Mouse (Mus musculus) cortical plate, adult 2 months (tissue): ENCODE measurements around the gene Ube2j1.

ENCODE experiments used
- CTCF ChIP-seq: fragments of 200-500 bp; IDR thresholded peaks from 2 replicates; pipeline ENCODE4 v1.5.1; 2011; ENCODE audit warnings: mild to moderate bottlenecking, control low read depth, low read length; ENCODE audit not compliant: insufficient read depth; ENCODE audit errors: extremely low read depth
- POLR2A ChIP-seq: fragments of 200-500 bp; IDR thresholded peaks from 2 replicates; pipeline ENCODE4 v1.6.1; 2011; ENCODE audit warnings: mild to moderate bottlenecking, low read length, control low read depth; ENCODE audit not compliant: insufficient read depth; ENCODE audit errors: extremely low read depth

DNA sequence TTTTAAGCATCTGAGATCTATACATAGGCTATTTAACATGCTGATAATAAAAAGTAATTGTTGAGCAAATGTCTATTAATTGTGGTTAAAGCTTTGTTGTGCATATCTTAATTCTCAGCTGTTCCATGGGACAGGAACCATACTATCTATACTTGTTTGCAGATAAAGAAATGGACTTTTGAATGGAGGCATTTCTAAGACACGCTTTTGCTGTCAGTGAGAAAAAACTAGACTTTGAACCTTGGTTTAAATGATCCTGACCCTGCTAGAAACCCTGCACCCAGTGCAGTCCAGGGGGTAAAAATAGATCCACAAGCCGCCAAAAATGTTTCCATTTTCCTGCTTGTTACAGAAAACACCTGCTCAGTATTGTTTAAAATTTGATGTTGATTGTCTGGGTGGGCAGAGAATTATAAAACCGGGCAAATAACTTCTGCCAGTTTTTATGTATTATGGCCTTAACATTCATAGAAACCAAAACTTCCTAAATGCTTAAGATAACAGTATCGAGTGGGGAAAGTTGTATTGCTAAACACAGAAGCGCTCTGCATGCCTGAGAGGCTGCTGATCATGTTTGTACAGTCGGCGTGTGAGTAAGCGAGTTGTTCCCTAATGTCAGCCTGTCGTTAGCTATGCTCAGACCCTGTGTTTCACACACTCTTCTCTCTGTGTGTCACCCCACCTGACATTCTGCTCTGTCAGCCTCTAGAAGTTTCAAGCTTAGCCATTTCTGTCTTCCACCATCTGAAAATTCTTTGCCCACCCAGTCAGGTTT lies 23.6 kb upstream of the Ube2j1 start:
- TF ChIP-seq CTCF (no peak), POLR2A (no peak)
